ENCODE assay signal across 20 mouse cellular contexts in the genomic region with DNA sequence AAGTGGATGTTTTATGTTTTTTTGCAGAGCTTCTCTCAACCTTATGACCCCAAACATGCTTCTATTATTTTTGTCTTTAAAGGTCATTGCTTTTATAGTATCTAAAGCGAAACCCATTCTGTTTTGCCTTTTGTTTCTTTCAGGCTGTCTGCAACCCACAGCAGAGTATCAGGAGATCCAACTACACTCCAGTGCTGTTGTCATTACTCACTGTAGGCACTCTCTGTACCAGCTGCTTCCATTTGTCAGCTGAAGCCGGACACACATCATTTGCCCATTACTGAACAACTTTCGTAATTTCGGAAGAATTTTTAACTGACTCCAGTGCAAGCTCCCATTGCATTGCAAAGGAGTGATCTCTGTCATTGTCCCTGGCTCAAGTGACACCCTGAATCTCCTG.
"Had no signal": no experiment of that assay in that cellular context is flagged by ENCODE, and none has a peak within 500 bp of the region (broad histone marks: within the 10 kb centered on the region; RNA-seq: fewer than 3 reads in every experiment).

No protein-coding gene starts in this region.

- H3K9me3 ChIP-seq: limb, embryonic 12.5 days; limb, embryonic 15.5 days; midbrain, embryonic 13.5 days; stomach, embryonic 15.5 days had no signal

- H3K27me3 ChIP-seq: limb, embryonic 12.5 days; limb, embryonic 15.5 days; midbrain, embryonic 13.5 days; stomach, embryonic 15.5 days had no signal

- ATAC-seq: intestine, embryonic 16.5 days; liver, postnatal 0 days; midbrain, embryonic 13.5 days had no signal

- H3K27ac ChIP-seq: limb, embryonic 12.5 days; limb, embryonic 15.5 days; liver, embryonic 14.5 days; midbrain, embryonic 13.5 days; stomach, embryonic 15.5 days had no signal

- H3K4me1 ChIP-seq: limb, embryonic 12.5 days; limb, embryonic 15.5 days; midbrain, embryonic 13.5 days; stomach, embryonic 15.5 days had no signal

- H3K36me3 ChIP-seq: limb, embryonic 12.5 days; limb, embryonic 15.5 days; midbrain, embryonic 13.5 days; stomach, embryonic 15.5 days had no signal

- DNase-seq: kidney, adult 18-20 months; kidney, adult 9 months; kidney, postnatal 14 days; kidney, postnatal 4 days; left cerebral cortex, postnatal 4 days; liver, postnatal 0 days; lung, embryonic 14.5 days; lung, postnatal 14 days; lung, postnatal 4 days; right cerebral cortex, postnatal 14 days; right cerebral cortex, postnatal 4 days; spleen, adult 18-20 months; thymus, postnatal 36 days had no signal

- H3K9ac ChIP-seq: limb, embryonic 12.5 days; limb, embryonic 15.5 days; liver, embryonic 14.5 days; liver, postnatal 0 days; lung, embryonic 14.5 days; midbrain, embryonic 13.5 days; stomach, embryonic 15.5 days had no signal

- H3K4me3 ChIP-seq: limb, embryonic 12.5 days; limb, embryonic 15.5 days; midbrain, embryonic 13.5 days; stomach, embryonic 15.5 days had no signal

- H3K4me2 ChIP-seq: limb, embryonic 12.5 days; limb, embryonic 15.5 days; liver, embryonic 11.5 days; lung, embryonic 14.5 days; midbrain, embryonic 13.5 days; stomach, embryonic 15.5 days had no signal
